Mouse (Mus musculus) hematopoietic stem cell, adult 5-6 weeks (primary cell): ENCODE data around the gene Snap47. TPM values are rescaled to one million over a fixed set of nuclear protein-coding genes. Genes with fewer than 3 reads are reported as not detected.
"Not testable (repeated sequence)": the region's sequence is repeated elsewhere in the genome, so short reads cannot be mapped to it uniquely, and the experiment has no call there.

Experiments used
- ATAC-seq, 2 experiments: fragments of 125-278 bp in 1 of 2; replicated peaks in 1 of 2; 2 replicates each; pipeline ENCODE4 v1.8.0; 2016 to 2017; ENCODE audit warnings: inconsistent platforms in 2 of 2, mild to moderate bottlenecking in 2 of 2, moderate number of reproducible peaks in 2 of 2, low read depth in 1 of 2, moderate TSS enrichment in 1 of 2; ENCODE audit not compliant: low FRiP score in 2 of 2, poor library complexity in 2 of 2, severe bottlenecking in 2 of 2, insufficient read depth in 1 of 2, low TSS enrichment in 1 of 2
- total RNA-seq: library from RNA; stranded (forward); fragments of 172-1452, 232-1000 nt; gene quantifications from 2 replicates; pipeline ENCODE4 v1.2.3, GENCODE M21; 2017

Gene Snap47
- total RNA-seq, 1 experiment from 2014 or later, result 9.7 TPM

- ATAC-seq, result no peak
Measured at GRCm38 (mm10) chr11:59390470-59390869, 60.5 kb downstream of the Snap47 start.

GRCm38 (mm10) chr11:59389617-59390016 is 61.4 kb downstream of the Snap47 start:
- ATAC-seq, result no peak

GRCm38 (mm10) chr11:59388806-59389205 is 62.2 kb downstream of the Snap47 start:
- ATAC-seq, result no peak

GRCm38 (mm10) chr11:59387471-59387870 is 63.5 kb downstream of the Snap47 start:
- ATAC-seq, result no peak

- ATAC-seq, result no peak
Measured at GRCm38 (mm10) chr11:59385123-59385522, 65.9 kb downstream of the Snap47 start.

GRCm38 (mm10) chr11:59384441-59384959 is 66.5 kb downstream of the Snap47 start:
- peak; percentile 82 to 90 for ATAC-seq

- ATAC-seq, result no peak
Measured at GRCm38 (mm10) chr11:59379547-59379946, 71.4 kb downstream of the Snap47 start.

- no peak for ATAC-seq
Measured at GRCm38 (mm10) chr11:59377999-59378398, 73.0 kb downstream of the Snap47 start.

GRCm38 (mm10) chr11:59375475-59375874 is 75.5 kb downstream of the Snap47 start, which contains the start of gene Prss38:
Prss38 (minus strand) TSS chr11:59375657.
- no peak for ATAC-seq

GRCm38 (mm10) chr11:59369848-59370247 is 81.1 kb downstream of the Snap47 start:
- no peak for ATAC-seq

- ATAC-seq, result not testable (repeated sequence)
Measured at GRCm38 (mm10) chr11:59367955-59368354, 83.0 kb downstream of the Snap47 start.

GRCm38 (mm10) chr11:59366633-59367032 is 84.4 kb downstream of the Snap47 start:
- ATAC-seq, result 0 out of 4 replicates have a peak, but pooled peaks of 1 of the 2 experiments have one; percentile 17

- no peak for ATAC-seq
Measured at GRCm38 (mm10) chr11:59366031-59366430, 85.0 kb downstream of the Snap47 start.

GRCm38 (mm10) chr11:59364417-59364816 is 86.6 kb downstream of the Snap47 start:
- no peak for ATAC-seq

GRCm38 (mm10) chr11:59364007-59364406 is 87.0 kb downstream of the Snap47 start:
- no peak for ATAC-seq

GRCm38 (mm10) chr11:59361291-59361690 is 89.7 kb downstream of the Snap47 start:
- ATAC-seq, result no peak
